Mouse (Mus musculus) B cell, adult (primary cell): ENCODE data around the gene D130043K22Rik. TPM values are rescaled to one million over a fixed set of nuclear protein-coding genes. Genes with fewer than 3 reads are reported as not detected.

Experiments
- total RNA-seq: library from RNA; stranded (reverse); gene quantifications from 4 replicates; pipeline ENCODE4 v1.2.4, GENCODE M21; 2023; ENCODE audit not compliant: inconsistent age

Gene D130043K22Rik
- total RNA-seq, result not detected in 4 replicates

DNA sequence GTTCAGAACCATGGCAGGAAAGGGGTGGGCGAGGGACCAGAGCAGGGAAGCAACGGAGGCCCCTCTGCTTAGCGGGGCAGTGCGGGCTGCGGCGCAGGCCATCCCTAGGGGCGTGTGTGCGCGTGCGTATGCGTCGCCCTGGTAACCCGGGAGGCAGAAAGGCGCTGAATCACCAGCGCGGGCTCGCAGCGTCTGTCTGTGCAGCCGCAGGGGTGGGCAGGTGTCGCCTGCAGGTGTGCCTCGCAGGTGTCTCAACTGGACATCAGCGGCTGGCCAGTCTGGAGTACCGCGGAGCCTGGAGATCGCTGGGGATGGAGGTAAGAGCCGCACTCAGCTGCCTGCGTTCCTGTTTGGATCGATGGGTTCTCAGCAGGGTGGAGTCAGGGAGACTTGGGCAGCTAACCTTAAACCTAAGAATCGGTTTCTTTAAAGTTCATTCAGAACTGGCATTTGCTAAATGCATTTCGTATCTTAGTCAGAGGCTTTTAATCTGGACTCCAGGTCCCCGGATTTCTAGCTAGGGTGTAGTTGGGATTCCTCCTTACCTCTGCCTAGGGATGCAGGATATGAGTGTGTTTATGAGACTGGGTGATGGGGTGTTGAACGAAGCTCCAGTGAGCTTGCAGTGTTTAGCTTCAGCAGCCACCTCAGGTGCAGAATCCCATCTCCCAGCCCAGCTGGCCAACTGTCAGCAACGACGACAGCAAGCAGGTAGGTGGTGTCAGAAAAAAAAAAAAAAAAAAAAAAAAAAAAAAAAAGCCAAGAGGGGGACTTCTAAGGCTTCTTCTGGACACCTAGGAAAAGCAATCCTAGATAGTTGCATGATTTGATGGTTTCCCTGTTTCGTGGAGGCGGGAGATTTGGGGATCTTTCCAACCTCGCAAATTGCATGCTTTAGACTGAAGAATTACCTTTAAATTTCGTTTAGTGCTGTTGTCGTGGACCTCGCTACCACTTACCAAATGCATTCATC, at the start of gene D130043K22Rik:
Gene D130043K22Rik (plus strand): TSS at position 153 of the 973 bp plus-strand sequence.

DNA sequence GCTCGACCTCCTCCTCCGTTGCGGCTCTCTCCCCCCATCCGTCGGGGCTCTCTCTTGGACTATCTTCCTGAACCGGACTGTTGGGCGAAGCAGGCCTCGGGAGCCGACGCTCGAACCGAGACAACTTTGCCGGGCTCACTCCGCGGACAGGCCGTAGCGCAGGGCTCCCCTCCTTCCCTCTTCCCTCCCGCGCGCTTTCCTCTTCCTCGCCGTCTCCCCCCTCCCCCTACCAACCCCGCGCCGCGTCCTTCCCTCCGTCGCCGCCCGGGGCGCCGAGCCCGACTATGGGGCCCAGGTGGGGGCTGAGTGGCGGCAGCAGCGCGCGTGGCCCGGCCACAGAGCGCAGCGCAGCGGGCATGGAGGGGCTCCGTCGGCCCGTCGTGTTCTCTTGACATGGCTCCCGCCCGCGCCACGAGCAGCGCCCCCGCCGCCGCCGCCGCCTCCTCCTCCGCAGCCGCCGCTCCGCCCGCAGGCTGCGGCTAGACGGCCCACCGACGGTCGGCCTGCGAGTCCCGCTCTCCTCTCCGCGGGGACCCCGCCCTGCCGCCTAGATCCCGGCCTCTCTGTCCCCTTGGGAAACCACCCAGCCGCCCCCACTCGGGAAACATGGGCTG, 43.5 kb upstream of the D130043K22Rik start, which contains the start of gene BC005537:
Gene BC005537 (plus strand): TSS at position 350 of the 614 bp plus-strand sequence.

DNA sequence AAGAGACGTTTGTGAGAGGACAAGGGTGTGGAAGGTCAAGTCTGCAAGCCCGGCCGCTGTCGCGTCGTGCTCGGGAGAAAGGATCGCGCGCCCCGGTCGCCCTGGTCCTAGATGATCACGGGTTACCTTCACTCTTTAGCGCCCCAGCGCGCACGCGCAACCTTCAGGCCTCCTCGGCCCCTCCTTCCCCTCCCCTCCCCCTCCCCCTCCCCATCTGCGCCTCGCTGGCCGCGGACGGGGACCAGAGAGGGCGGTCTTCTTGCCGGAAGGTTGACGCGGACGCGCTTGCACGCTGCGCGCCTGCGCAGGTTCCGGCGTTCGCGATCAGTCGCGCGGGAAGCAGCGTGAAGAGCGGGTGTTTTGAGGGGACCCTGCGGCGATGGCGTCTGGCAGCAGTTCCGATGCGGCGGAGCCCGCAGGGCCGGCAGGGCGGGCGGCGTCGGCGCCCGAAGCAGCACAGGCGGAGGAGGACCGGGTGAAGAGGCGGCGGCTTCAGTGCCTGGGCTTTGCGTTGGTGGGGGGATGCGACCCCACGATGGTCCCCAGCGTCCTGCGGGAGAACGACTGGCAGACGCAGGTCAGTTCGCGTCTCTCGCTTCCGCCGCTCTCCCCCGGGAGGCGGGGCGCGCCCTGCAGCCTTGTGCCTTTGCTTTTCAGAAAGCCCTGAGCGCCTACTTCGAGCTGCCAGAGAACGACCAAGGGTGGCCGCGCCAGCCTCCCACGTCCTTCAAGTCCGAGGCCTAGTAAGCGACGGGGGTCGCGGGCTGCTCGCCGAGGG, 13.4 kb upstream of the D130043K22Rik start, which contains the start of the genes Acot13 and Tdp2:
Gene Acot13 (minus strand): TSS at position 188 of the 778 bp plus-strand sequence.
Gene Tdp2 (plus strand): TSS at position 327 of the 778 bp plus-strand sequence.

DNA sequence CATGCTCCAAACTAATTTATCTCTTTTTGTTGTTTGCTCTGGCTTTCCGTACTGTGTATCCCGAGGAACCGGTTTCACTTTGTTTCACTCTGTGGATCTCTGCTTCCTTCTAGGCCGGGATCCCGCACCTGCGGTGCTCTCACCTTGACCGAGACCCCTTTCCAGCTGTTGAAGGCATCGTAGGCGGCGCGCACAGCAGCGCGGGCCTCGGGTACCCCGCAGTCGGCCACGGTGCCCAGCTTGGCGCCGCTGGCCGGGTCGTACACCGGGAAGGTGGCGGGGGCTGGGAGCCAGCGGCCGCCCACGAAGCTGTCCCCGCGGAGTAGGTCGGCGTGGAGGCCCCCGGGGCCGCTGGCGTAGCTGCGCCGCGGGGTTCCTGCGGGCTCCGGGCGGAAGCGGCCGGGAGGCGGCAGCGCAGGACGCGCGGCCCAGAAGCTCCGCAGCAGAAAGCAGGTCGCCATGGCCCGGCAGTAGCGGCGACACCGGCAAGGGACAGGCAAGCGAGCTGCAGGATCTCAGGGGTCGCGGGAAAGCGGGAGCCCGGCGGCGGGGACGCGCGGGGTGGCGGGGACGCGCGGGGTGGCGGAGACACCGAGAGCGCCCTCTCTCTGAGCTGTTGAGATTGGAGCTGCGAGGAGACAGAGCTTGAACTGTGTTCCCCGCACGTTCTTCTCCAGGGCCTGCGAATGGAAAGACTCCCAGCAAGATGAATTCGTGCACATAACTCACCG, 92.3 kb downstream of the D130043K22Rik start, which contains the start of gene Aldh5a1:
Gene Aldh5a1 (minus strand): TSS at position 554 of the 731 bp plus-strand sequence.

DNA sequence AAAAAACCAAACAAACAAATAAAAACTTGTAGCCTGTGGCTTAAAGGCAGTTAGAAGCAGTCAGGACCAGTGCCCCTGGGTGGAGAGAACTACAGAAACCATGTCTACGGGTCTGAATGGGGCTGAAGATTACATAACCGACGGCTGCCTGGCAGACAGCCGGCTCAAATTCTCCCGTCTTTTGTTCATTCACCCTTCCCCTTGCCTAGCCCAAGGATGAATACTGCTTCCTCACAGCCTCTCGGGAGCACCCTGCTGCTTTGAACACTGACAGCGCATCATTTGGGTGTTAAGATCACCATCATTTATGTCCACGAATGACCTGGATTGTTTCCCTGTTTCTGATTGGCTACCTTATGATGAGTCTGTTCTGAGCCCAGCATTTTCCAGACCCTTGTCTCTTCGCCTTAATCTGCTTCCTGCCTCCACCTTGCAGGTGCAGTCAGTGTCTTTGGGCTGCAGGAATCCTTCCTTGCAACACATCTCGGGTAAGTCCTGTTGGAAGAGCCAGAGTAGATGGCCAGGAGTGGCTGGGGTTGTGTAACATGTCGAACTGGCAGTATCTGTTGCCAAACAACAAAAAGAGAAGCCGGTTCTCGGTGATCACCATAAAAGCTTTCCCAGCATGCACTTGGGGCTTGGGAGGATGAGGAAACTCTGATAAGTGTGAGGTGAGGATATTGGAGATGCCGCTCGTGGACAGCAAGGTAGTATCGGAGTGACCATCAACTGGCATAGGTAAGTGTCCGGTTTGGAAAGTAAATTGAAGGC, 97.8 kb downstream of the D130043K22Rik start, which contains the start of gene Gpld1:
Gene Gpld1 (plus strand): TSS at position 641 of the 771 bp plus-strand sequence.

Other genes starting within 250 kb of the D130043K22Rik start
- 0.83 to 2.5 TPM (median 1.2 TPM) in 4 replicates for gene Armh2, start 103.9 kb upstream of the D130043K22Rik start, total RNA-seq
- gene Gmnn, start 83.2 kb upstream of the D130043K22Rik start, total RNA-seq, result 6.1 to 12.2 TPM (median 7.1 TPM) in 4 replicates
- gene BC005537, start 43.5 kb upstream of the D130043K22Rik start, total RNA-seq, result 156 to 189 TPM (median 164 TPM) in 4 replicates
- gene Acot13, start 13.6 kb upstream of the D130043K22Rik start, total RNA-seq, result 16.2 to 21.2 TPM (median 19.7 TPM) in 4 replicates
- gene Tdp2, start 13.5 kb upstream of the D130043K22Rik start, total RNA-seq, result 61.6 to 68.4 TPM (median 66.6 TPM) in 4 replicates
- 0.12 to 0.32 TPM (median 0.20 TPM) in 4 replicates for gene Aldh5a1, start 92.5 kb downstream of the D130043K22Rik start, total RNA-seq
- not detected in 4 replicates for gene Gpld1, start 98.0 kb downstream of the D130043K22Rik start, total RNA-seq
- 49.7 to 56.7 TPM (median 51.1 TPM) in 4 replicates for gene Mrs2, start 175.2 kb downstream of the D130043K22Rik start, total RNA-seq
- gene Dcdc2a, start 210.9 kb downstream of the D130043K22Rik start, total RNA-seq, result not detected in 4 replicates